Mouse (Mus musculus) heart, adult 18-20 months (tissue): ENCODE measurements around the gene Clip1. TPM values are rescaled to one million over a fixed set of nuclear protein-coding genes. Genes with fewer than 3 reads are reported as not detected.

Experiments
- DNase-seq, 2 experiments: peaks; one replicate each; pipeline ENCODE4 v3.0.0; 2021 to 2022; ENCODE audit warnings: mixed read lengths in 1 of 2
- total RNA-seq, 2 experiments: library from RNA; stranded (reverse); gene quantifications; 2 replicates each; pipeline ENCODE4 v1.2.3; 2021

Clip1 gene
- total RNA-seq, 2 experiments from 2014 or later = 173 to 179 TPM

DNA sequence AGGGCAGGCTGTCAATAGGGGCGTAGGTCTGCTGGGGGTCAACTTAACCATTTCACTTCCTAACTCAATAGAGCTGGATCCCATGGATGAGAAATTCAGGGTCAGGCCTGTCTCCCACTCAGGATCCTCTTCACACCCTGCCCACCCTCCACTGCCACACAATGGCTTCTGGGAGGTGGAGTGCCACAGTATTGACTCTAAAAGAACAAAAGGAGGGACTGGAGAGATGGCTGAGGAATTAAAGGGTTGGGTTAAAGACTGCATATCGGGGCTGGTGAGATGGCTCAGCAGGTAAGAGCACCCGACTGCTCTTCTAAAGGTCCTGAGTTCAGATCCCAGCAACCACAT is 13.0 kb downstream of the Clip1 start:
- DNase-seq = no peak

DNA sequence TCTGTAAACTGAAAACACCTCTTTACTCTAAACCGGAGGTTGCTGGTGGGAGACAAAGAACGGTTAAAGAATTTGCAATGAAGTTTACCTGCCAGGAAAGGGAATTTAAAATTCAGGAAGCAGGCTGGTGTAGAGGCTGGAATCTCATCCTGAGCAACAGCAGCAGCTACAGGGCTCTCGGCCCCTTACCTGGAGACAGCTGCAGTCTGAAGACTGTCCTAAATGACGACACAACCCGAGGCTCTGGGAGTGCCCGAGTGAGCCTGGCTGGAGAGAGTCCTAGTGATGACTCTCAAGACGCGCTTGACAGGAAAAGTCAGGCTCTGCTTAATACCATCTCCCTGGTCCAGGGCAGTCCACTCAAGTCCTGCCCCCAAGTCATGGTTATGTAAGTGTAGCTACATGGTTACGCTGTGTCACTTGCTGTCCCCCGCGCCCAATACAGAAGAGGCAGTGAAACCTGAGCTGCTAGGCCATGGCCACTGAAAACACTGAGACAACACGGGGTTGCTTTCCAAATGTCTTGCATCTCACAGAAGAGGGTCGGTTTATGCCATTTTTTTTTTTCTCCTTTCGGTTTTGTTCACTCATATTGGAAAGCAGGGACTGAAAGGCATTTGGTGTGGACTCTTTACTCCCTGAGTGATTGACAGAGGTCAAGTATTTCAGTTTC is 13.5 kb downstream of the Clip1 start:
- peak; percentile 80 for DNase-seq

DNA sequence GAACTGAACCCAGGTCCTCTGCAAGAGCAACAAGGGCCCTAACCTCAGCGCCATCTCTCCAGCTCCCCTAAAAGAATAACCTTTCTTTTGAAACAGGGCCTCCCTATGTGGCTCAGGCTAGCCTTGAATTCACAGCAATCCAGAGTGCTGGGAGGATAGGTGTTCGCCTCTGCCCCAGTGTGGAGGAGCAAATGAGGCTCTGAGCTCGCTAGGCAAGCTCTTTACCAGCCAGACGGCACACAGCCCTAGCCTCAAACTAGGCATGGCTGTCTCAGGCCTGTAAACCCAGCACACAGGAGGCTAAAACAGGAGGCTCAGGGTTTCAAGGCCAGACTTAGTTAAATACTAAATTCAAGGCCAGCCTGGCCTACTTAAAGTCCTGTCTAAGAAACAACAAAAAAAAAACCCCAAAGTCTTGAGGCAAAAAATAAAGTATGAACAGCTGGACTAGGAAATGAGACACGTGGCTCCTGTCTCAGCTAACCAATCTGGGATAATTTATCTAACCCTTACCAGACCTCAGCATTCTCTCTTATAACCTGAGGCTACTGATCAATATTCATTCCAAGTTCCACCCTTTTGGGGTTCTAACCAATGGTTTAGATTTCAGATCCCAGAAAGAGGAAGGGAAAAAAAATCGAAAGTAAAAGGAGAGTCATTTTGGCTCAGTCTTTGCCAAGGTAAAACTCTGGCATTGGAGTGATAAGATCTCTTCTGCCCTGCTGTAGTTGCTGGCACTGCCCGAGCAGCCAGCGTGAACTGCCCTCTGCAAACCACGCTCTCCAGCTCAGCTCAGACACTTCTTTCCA is 14.2 kb downstream of the Clip1 start:
- DNase-seq = peak in 1 of 2 experiments; percentile 45

DNA sequence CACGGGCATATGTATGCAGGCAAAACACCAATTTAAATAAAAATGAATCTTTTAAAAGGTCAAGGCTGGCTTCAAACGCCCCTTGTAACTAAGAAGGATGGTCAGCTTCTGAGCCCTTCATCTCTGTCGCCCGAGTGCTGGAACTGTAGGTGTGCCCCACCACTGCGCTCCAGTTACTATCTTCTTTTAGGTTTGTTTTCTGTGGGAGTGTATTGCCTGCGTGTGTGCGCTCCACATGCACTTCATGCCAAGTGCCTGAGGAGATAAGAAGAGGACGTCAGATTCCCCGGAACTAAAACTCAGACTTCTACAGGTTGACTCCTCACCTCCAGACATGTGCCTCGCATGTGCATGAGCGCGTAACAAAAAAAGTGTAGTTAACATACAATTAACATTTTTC is 16.5 kb downstream of the Clip1 start:
- no peak for DNase-seq

DNA sequence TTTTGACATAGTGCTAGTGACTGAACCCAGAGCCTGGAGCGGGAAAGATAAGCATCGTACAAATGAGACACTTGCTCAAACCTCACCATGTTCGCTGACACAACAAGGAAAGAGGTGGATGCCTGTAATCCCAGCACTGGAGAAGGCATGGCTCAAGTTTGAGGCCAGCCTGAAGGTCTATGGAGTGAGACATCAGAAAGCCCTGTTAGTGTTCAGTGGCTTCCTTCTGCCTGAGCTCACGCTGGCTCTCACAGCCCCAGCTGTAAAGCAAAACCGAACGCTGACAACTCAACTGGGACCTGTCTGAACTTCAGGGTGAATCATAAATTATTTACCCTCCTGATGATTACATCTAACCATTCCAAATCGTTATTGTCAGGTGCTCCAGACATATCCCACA is 18.5 kb downstream of the Clip1 start:
- DNase-seq = no peak

DNA sequence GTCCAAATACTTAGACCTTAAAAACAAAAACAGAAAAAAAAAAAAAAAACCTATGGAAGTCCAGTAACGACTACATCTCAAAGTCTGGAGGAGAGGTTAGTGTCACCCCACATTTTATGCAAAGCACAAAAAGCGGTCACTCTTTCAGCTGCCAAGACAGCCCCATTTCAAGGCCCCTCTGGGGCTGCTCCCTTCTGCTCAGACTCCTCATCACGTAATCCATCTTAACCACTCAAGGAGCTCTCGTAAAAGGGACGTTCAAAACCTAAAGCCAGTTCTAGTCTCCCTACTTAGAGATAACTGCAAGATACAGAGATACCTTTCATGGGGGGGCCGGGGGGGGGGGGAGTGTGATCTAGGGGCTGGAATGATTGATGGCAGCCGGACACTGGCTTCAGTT is 20.1 kb downstream of the Clip1 start:
- DNase-seq = no peak

DNA sequence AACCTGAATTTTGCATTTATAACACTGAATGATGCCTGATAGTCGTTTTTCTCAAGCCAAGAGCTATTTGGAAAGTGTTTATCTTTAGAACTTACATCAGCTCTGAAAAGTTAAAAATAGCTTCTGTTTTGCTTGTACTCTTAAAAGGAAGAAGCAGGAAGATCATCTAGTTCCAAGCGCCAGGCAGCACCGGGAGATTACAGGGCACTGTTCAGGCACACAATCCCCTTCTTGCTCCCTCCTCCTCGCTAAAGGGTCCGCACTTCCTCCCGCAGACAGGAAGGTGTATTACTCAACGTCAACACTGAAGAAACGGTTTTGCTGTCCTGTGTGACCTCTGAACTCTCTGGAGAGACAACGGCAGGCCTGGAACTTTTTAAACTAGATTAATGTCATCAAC is 22.4 kb downstream of the Clip1 start:
- peak; percentile 81 to 87 for DNase-seq

DNA sequence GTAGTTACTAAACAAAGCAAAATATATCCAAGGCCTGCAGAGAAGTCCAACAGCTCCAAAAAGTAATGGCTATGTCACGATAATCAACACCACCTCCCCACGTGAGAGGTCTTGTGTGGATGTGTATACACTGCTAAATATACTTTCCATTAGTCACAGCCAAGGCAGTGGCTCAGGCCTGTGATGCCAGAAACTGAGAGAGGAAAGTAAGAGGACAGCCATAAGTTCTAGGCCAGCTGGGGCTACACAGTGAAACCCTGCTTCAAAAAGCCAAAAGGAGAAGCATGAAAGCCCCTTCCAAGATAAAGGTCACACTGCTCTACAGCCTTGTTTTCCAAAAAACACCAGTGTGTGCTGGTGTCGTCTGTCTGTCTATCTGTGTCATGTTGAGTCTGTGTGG is 22.8 kb downstream of the Clip1 start:
- peak; percentile 76 for DNase-seq

DNA sequence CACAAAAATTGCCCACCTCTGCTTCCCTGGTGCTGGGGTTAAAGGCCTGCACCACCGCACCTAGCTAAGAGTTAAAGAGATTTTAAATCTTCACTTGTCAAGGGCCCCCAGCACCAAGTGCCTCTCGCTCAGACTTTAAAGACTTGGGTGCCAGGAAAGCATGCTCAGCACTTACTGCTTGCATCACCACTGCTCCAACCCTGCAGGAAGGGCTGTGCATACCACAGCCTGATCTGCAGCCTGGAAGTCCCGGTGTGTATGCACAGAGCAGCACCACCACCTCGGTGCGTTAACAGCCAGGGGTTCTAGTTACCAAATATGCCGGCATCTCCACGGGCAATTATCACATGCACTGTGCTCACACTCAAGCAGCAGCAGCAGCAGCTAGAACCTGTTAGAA is 26.8 kb downstream of the Clip1 start:
- DNase-seq = no peak

DNA sequence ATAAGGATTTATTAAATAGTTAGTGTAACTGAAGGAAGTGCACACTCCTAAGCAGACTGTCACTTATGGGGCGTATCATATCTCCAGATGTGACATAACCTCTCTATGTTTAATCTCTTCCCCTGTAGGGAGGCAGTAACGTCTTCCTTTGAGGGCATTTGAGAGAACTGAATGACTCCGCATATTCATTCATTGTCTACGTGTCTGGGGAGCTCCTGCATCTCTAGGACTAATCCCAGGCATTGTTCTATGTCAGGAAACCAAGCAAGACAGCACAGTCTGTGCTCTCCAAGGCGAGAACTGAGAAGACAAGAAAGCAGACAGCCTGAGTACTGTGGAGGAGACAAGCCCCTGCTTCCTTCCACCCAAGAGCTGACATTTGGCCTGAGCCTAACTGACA is 29.5 kb downstream of the Clip1 start:
- DNase-seq = peak in 1 of 2 experiments; percentile 39

DNA sequence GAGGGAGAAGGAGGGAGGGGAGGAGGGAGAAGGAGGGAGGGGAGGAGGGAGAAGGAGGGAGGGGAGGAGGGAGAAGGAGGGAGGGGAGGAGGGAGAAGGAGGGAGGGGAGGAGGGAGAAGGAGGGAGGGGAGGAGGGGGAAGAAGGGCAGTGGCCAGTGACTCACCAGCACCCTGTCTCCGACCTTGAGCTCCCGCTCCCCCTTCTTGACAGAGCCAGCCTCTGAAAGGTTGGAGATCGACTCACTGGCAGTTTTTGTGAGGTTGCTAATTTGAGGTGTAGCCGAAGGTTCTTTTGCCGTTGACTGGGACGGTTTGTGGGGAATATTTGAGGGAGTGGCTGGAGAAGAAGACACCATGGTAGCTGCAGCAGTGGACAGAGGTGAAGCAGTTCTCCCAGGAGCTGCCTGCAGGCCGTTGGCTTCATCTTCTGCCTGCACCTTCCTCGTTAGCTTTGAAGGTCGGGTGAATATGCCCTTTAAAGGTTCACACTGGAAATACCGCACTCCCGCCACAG is 31.1 kb downstream of the Clip1 start:
- no peak for DNase-seq

DNA sequence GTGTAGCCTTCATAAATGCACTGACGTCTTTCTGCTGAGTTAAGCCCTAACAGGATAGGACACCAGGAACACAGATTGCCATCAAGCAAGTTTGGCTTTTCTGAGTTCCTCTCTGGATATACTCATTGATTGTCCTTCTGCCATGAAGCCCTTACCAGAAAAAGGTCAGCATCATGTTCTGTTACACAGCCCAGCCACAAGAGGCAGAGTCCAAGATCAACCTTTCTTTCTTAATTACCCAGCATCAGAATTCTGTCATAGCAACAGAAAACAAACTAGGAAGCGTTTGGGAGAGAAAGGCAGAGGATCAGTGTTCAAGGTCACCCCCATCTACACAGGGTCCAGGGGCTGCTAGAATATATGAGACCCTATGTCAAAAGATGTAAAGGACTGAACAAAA is 33.6 kb downstream of the Clip1 start:
- DNase-seq = no peak

DNA sequence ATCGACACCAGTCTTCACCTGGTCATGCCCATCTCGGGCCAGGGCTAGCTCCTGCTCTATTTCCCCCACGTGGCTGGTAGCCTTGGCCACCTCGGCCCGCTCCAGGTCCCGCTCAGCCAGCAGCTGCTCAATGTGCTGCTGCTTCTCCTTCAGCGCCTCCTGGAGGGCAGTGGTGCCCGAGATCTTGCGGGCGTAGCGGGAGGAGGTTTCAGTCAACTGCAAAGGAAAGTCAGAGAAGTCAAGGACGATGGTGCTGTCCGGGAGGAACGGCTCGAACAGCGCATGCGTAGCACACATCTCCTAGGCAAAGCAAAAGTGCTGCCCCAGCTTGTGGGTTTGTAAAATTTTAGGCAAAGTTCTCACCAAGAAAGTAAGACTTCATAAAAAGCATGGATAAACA is 42.0 kb downstream of the Clip1 start:
- DNase-seq = no peak

DNA sequence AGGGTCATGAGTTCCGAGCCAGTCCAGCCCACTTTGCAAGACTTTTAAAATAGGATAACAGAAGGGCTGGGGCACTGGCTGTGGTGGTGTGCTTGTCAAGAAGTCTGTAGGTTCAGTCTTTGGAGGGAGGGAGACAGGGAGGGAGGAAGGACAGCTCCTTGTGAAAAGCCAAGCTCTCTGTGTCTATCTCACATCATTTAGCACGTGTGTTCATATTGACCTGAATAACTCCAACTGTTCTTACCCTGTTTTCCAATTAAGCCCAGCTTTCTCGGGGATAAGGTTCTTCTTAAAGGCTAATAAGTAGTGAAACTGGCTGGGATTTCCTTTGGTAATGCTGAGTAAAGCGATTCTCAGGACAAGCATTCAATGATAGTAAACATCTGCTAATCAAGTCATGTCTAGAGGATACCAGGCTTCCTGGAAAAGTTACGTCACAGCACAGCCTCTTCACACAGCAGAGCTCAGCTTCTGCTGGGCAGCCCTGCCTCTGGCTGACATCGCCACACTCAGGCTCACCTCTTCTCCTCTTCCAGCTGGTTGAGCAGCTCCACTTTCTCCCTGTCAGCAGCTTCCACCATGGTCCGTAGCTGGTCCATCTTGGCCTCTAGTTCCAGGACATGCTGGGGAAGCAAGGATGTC is 43.0 kb downstream of the Clip1 start:
- DNase-seq = peak in 1 of 2 experiments; percentile 54

DNA sequence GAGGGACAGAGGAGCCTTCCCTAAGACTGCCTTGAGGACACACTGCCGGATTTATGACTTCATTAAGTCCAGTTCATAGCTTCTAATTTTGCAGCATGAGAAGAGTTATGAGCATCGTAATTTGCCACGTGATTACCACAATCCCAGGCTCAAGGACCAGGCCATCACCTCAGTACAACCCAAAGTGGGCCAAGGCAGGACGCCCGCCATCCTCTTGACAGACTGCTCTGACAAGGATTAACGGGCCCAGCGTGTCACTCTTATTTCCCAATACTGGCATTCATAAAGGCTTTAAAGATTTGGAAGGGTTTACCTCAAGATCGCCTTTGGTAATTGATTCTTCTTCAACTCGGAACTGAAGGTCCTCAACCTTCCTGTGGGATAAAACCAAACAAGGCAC is 44.2 kb downstream of the Clip1 start:
- no peak for DNase-seq

DNA sequence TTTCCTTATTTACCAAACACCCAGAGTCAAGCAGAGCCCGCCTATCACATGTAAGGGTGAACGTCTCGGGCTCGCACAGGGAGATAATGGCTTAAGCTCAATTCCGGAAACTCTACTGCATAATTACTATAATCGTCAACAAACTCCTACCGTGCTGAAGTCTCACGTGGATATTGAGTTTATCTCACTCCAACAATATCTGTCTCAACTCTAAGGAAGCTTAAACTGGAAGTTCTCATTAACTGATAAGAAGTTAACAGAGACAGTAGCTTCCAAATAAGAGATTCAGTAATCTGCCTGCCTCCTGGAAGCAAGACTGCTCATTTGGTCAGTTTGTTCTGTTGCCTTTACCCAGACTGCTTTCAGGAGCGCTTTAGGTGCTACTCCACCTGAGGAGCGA is 53.2 kb downstream of the Clip1 start:
- DNase-seq = no peak

DNA sequence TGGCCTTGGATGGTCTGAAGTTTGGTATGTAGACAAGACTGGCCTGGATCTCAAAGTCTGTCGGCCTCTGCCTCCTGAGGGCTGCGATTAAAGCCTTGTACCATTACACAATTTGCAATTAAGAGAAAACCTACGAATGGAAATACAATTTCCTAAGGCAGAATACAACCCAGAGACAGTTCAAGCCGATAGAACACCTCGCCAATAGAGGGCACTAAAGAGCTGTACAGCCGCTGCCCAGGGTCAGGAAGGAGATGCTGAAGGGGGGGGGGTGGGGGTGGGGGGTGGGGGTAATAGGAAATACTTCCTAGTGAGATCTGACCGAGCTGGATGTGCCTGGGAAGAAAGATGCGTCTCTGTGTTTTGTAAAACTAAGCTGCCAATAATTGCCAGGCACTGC is 57.8 kb downstream of the Clip1 start:
- DNase-seq = peak; percentile 79 to 84

DNA sequence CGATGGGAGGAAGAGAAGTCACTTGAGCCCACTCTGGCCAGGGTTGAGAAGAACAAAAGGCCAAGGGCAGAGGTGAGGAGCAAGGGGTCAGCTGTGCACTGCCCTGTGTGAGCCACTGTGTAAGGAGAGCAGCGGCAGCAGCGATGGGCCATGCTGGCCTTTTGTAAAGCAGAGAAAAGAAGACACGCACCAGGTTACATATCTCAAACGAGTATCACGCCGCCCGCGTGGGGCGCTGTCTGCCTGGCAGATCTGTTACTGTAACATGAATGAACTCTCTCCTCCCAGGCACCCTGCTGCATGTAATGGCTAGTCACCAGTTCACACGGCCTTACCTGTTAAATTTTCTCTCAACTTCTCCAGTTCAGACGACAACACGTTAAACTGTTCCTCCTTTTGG is 62.0 kb downstream of the Clip1 start:
- no peak for DNase-seq

DNA sequence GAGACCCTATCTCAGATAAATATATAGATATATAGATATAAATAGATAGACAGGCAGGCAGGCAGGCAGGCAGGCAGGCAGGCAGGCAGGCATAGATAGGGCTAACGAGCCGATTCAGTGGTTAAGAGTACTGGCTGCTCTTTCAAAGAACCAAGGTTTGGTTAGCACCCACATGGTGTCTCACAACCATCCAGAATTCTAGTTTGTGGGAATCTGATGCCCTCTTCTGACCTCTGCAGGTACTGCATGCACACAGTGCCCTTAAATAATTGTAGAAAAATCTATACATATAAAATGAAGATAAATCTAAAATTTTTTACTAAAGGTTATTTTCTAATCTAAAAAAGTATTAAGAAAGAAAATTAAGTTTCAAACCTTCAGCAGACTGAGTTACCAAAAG is 65.9 kb downstream of the Clip1 start:
- DNase-seq = no peak

DNA sequence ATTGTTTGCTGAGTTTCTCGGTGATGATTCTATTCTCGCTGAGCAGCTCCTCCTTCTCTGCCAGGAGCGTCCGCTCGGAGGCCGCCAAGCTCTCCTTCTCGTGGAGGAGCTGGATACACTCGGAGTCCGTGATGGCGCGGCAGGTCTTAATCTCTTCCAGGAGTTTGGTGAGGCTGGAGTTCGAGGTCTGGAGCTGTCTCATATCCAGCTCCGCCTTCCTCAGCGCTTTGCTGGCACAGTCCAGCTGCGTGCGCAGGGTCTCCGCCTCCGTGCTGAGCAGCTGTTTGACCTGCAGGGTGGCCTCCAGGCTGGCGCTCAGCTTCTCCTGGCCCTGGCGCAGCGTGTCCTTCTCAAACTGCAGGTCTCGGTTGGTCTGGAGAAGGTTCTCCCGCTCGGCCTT is 70.2 kb downstream of the Clip1 start:
- no peak for DNase-seq

DNA sequence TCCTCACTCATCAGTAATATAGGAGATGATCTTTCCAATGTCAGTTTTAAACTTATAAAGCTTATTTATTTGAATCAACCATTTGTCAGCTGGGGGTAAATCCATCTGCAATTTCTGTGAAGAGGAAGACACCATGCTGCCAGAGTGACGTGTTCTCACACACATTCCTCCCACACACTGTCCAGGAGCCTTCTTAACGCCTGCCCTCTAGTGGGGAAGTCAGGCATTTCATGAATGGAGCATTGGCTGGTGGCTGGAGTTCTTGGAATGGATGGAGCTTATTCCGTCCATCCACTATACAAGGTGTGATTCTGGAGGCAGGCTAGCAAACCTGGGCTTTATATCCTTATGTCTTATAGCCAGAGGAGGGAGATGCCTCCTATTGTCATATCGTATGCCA is 74.6 kb downstream of the Clip1 start:
- DNase-seq = peak; percentile 76 to 93

DNA sequence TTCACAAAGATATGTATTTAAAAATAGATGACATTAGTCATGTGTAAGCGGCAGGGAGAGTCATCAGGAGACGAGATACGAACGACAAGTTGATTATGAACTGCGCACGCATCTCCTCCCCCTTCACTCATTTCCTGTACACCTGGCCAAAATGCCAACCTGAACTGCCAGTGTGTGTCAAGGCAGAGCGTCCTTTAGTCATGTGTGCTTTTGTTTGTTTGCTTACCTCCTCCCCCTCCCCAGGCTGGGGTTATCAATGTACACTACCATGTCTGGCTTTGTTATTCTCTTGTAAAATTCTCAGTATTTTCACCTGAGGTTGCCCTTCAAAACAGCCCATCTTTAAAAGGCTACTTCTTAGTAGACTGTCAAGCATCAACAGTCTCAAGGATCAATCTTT is 75.0 kb downstream of the Clip1 start:
- DNase-seq = no peak

DNA sequence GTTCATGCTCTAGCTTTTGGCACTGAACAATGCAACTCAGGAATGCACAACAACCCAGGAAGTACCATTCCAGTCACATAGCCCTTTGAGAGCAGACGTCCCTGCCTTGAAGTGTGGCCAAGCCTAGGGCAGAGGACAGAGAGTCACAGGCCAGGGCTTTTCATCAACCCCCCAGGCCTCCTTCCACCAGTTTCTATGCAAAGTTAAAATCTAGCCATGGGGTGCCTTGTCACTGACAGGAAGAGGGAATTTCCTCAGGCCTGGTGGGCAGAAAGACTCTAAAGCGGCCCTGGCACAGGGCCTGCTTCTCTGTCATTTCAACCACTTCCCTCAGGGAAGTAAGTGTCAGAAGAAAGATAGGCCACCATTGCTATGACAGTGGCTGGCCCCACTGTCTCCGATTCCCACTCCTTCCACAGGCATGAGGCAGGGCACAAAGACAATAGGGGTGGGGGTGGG is 77.2 kb downstream of the Clip1 start:
- no peak for DNase-seq
